Mouse (Mus musculus): Measurements from ENCODE around the gene Grin2a.

Gene Grin2a

DNA sequence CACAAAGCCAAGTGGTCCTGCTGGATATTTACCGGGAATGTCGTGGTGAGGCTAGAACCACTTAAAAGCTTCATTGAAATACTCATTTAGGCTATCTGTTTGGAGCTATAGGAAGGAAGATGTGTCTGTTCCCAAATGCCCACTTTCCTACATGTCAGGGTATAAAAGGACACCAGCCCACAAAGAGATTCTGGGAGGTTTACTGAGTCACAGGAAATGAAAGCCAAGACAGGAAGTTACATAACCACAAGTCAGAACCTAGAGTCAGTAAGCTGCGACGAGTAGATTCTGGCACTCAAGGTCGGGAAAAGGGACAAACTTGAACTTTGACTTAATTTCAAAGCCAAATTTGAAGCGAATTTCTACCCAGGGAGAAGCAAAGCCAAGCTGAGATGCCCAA, 30.9 kb downstream of the Grin2a start:
- no peak for DNase-seq (ENCODE audit: low spot score in 2 of 2)

DNA sequence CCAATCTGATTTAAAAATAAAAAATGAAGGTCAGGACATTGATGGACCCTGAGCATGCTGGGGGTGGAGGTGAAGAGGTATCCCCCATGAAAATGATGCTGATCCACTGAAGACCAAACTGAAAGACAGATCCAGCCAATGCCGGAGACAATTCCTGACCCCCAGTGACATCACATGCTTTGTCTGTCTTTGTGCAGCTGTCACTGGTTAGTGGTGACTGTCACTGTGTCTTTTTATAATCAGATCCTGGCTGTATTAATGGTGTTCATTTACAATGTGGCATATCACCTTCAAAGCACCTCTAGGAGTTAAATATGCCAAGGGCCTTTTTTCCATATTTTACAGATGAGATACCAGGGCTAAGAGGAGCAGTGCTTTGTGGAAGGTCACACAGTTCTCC, 32.9 kb downstream of the Grin2a start:
- DNase-seq (ENCODE audit: low spot score in 2 of 2): no peak

DNA sequence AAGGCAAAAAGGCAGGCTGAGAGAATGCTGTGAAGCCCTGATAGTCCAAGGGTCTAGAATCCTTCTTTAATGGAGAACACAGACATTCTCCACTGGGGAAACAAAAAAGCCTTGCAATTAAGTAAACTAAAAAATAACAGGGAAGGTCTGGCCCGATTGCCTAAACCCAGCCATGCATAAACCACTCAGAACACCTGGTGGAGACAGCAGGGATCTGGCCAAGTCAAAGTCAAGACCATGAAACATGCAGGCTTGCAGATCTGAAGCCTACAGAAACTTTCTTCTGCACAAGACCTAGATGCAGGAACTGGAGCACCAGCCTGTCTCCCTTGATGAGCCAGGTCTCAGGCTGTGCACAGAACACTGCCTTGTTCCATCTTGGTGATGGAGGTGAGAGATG, 36.0 kb downstream of the Grin2a start:
- DNase-seq (ENCODE audit: low spot score in 2 of 2): no peak

DNA sequence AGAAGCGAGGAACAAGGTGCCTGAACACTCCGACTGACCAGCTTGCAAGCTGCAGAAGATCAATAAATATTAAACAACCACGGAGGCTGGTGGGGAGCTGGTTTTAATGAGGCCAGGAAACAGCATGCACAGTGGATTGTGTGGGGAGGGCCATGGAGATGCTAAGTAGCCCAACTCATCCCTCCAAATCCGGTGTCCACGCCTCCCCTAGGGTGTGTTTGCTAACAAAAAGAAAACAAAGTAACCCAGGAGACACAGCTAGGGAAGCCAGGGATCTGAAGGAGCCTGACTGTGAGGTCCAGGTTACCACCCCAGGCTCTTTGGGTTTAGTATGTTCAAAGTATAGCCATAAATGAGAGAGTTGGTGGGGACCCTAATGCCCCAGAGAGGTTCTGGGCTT, 41.1 kb downstream of the Grin2a start:
- no peak for DNase-seq (ENCODE audit: low spot score in 2 of 2)

DNA sequence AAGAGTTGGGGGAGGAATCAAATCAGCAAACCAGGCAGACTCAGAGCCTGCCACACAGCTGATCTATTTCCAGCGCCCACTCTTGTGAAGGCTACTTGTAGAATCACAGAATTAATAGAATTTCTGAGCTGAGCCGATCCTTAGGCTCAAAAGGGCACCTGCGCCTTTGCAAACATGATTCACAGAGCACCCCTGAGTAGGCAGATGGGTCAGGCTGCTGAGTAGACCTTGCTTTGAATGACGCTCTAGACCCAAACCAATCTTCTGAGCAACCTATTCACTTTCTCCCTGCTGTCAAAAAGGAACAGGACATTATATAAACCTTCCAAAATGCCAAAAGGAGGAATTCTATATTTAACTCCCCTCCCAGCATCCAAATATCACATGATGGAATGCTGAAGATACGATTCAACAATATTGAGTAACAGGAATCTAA, 41.9 kb downstream of the Grin2a start:
- no peak for DNase-seq (ENCODE audit: low spot score in 2 of 2)

DNA sequence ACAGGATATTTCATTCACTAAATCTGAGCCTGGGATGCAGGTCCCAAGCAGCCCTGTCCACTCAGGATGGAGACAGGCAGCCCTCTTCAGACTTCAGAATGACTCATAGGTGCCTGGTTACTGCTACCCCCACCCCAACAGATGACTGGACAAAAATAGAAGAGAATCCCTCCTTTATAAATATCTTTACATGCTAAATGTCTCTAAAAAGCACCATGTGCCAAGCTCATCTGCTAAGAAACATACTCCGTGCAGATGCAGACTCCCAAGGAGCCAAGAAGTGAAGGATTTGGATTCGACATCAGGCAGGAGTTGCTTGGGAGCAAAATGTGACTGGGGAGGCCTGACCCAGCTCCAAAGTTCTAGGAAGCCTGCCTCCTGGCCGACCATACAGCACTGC, 46.1 kb downstream of the Grin2a start:
- no peak for DNase-seq (ENCODE audit: low spot score in 2 of 2)

DNA sequence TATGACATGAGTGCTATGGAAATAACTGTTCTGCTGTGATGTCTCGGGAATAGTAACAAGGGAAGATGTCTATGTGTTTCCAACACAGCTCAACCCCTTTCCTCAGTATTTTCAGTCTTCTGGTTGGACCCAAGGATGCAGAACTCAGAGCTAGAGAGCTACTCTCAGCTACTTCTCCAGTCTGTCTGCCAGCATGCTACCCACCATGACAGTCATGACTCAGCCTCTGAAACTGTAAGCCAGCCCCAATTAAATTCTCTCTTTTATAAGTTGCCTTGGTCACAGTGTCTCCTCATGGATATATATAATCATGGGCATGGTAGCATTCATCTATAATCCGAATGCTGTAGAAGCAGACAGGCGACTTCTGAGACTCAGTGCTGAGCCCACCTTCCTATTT, 47.9 kb downstream of the Grin2a start:
- no peak for DNase-seq (ENCODE audit: low spot score in 2 of 2)

DNA sequence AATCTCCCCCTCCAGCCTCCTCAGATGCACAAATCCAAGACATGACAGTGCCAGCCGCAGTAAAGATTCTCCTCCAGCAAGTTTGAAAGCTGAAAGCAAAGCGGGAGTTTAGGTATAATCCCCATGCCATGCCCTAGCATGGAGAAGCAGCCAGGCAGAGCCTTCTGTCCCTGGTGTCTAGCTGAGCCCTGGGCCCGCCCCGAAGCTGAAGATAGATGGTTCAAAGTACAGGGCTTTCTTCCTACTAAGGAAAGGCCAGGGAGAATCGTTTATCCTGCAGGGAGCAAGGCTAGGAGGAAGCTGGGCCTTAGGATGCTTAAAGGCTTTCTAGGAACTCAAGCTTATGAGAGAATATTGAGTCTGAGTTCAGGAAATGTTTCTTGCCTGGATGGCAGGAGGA, 50.5 kb downstream of the Grin2a start:
- no peak for DNase-seq (ENCODE audit: low spot score in 2 of 2)

DNA sequence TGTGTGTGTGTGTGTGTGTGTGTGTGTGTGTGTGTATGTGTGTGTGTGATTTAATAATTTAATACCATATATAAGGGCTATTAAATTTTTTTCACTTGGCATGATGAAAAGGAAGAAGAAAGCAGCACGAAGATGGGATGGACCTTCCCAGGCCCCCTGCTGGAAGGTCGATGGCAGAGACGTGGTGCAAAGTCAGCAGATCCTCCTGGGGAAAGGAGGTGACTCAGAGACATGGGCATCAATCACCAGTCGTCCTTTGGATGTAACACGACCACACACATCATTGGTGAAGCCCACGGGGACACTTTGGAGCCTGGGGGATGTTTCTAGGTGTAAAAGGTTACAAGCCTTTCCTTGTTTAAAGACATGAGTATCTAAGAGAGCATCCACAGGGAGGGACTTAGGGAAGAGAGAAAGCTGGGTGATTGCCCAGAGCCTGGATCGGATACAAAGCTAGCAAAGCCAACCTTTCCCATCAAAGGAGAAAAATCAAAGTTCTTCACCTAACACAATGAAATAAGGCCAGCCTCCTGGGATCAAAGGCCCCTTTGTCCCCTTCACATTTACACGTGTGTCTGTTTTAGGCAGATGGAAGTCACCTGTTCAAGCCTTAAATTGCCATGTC, 53.9 kb downstream of the Grin2a start:
- no peak for DNase-seq (ENCODE audit: low spot score in 2 of 2)

DNA sequence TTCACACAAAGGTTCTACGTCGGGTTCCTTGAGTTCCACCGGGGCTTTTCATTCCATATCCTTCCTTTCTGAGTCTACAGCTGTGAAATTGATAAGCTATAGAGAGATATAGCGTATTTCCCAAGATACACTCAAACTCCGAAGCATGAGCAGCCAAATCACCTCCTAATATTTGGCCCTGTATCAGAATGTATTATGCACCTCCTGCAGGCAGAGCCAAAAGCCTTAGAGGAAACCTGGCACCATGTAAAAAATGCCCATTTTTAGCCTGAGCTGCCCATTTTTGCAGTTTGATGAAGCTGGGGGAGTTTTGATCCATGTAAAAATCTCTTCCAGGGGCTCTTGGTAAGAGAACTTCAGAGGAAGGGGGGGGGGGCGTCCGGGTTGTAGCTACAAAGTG, 54.6 kb downstream of the Grin2a start:
- DNase-seq (ENCODE audit: low spot score in 2 of 2): no peak

DNA sequence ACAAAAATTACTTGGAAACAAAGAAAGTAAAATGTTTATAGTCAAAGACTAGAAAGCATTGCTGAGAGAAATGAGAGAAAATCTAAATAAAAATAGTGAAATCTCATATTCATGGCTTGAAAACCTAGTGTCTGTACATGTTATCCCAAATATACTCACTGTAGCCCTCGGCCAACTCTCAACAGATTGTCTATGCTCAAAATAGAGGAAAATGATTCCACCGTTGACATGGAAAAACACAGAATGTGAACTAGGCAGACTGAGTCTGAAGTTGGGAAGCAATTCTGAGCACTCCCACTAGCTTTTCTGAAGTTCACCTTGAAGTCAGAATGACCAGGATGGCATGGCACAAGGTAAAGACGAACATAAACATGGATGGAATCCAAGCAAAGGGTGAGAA, 84.7 kb downstream of the Grin2a start:
- no peak for DNase-seq (ENCODE audit: low spot score in 2 of 2)

DNA sequence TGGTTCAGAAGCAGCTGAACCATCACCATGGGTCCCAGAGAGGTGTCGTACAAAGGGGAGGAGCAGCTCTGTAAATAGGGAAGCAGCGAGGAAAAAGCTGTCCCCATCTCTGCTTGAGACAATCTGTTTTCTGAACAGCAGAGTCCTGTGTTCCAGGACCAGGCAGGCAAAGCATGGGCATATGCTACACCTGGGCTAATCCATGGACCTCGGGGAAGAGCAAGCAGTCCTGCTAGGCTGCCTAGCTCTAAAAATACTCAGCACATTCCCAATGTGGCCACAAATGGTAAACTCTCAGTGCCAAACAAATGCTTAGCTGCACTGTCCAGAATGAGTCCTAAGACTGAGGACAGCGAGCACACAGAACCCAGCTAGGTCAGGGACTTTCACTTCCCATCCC, 86.1 kb downstream of the Grin2a start:
- no peak for DNase-seq (ENCODE audit: low spot score in 2 of 2)

DNA sequence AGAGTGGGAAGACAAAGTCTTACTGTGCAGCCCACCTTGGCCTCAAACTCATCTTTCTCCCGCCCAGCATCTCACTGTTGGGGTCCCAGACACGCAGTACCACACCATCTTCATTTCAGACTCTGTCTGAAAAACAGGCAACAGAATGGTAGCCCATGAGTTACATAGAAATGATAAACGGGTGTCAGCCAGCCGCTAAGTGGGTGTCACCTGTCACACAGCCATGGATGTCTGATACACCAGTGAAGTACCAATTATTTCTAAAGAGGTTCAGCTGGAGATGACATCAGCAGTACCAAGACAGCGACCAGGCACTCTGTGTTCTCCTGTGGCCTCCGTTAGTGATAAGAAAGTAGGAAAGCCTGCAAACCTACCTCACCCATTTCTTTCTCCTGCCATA, 90.9 kb downstream of the Grin2a start:
- DNase-seq (ENCODE audit: low spot score in 2 of 2): no peak

DNA sequence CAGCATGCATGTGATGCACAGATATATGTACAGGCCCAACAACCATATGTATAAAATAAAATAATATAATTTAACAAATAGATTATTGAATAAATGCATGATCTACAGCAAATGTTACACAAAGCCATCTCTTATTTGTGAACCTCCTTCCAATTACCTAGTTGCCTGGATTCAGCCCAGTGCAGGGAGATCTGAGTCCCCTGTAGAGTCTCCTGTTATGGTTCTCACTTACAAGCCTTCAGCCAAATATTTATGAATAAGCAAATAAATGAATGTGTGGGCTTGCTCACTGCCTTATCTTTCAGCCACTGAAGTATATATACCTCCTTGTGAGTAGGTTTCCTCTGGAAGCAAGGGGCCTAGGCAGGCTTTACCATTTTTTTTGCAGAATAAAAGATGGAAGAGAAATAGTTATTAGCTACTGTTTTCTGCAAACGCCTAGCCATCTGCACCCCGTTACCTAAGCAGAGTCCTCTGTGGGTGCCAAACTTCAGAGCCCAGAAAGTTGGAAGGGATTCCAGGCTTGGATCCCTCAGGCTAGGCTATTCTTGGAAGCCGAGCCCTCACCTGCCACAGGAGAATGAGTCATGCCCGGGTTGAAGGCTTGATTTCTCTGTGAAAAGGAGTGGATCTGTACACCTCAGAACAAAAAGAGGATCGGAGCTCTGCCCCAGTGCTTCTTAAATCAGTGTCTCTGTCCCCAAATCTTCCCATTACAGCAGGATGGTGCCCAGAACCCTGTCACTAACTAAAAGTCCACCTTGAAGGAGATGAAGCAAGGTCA, 92.5 kb downstream of the Grin2a start:
- DNase-seq (ENCODE audit: low spot score in 2 of 2): no peak

DNA sequence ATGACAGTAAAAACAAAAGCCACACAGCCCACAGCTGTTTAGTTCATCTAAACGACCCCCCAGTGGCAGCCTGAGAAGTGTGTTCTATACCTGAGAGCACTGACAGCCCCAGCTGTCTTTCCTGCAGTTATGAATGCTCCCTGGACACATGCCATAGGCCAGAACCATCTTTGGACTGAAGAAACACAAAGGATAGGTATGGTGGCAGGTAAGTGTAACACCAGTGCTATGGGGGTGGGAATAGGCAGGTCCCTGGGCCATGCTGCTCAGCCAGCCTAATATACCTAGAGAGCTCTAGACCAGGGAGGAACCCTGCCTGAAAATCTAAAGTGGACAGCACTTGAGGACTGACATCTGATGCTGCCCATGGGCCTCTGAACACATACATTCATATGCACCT, 93.9 kb downstream of the Grin2a start:
- no peak for DNase-seq (ENCODE audit: low spot score in 2 of 2)

DNA sequence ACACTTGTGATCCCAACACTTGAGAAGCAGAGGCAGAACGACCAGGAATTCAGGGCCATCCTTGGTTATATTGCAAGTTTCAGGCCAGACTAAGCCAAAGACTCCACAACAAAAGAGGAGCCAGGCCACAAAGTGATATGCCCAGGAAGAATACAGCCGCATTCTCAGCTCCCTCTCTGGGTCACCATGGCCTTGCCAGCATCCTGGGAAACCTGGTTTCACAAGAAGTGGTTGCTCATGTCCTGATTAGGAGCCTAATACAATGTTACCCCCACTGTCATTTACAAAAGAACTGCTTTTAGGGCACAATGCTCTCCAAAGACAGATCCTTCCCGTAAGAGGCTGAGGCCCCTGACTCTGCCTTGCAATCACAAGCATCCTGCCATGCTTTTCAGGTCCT, 94.4 kb downstream of the Grin2a start:
- DNase-seq (ENCODE audit: low spot score in 2 of 2): no peak

DNA sequence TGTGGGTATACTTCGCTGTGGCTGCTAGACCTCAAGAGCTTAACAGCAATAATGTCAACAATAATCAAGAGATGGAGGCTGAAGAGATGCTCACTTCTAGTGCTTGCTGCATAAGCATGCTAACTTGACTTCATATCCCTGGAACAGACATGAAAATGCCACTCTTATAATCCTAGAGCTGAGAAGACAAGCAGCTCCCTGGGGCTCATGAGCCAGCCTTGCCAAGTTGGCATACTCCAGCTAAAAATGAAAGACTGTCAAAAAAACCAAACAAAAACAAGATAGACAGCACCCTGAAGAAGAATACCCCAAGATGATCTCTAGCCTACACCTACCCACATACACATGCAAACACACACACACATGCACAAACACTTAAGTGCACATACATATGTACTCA, 95.2 kb downstream of the Grin2a start:
- DNase-seq (ENCODE audit: low spot score in 2 of 2): no peak

DNA sequence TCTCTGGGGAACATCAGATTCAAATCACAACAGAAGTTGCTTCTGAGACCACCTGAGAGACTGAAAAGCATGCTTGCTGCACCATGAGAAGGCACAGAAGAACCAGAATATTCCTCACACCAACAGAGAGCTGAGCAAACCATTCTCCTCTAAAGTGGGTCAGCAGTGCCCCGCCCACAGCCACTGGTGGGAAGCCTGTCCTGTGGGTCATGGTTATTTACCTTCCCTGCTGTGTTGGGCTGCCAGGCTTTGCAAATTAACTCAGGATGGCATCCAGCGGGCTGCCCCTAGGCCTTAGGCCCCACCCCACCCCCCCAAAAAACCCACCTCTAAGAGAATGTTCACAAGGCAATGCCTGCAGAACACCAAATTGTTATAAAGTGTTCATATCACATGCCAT, 96.2 kb downstream of the Grin2a start:
- no peak for DNase-seq (ENCODE audit: low spot score in 2 of 2)

DNA sequence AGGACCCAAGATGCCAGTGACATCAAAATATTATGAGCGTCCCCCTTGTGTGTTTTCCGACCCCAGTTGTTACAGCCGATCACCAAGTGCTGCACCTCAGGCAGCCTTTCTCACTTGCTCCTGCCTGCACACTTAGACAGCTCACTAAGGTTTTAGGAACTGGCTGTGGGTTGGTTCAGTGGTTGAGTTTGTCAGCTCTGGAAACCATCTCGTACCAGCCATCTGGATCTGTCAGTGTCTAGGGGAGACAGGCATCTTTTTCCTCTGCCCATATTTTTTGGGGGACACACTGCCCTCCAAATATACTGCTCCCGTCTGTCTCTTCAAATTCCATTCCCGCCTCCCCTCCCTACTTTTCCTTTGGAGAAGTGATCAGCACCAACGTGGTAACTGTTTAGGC, 99.8 kb downstream of the Grin2a start:
- DNase-seq (ENCODE audit: low spot score in 2 of 2): no peak

DNA sequence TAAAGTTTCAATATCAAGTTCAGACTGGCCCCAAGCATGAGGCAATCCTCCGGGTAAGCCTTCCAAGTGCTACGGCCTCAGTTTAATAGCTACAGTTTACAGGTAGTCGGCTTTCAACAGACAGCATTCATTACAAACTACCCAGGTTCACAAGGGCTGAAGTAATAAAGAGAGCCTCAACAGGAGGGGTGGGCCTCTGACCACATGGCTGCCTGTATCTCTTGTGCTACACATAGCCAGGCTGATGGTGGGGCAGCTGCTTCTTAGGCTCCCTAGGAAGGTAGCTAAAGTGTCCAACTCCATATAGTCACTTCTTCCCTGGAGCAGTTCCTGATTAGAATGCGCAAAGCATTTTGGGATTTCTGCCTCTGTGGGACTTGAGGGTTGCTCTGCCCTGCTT, 109.2 kb downstream of the Grin2a start:
- DNase-seq (ENCODE audit: low spot score in 2 of 2): no peak

DNA sequence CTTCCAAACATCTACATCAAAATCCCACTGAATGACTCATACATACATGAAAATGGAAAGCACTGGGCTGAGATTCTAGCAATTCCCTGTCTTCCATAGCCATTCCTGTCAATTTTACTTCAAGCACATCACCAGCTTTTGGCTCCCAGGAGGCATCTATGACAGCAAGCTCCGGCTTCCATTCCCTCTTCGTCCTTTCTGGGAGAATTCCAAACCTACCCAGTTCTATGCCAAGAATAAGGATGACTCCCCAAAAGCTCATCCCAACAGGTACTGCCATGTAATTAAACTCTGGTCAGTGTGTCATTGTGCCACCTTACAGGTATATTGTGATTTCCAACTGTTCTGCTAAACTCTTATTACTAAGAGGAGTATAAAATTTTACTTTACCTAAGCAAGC, 111.2 kb downstream of the Grin2a start:
- DNase-seq (ENCODE audit: low spot score in 2 of 2): no peak

DNA sequence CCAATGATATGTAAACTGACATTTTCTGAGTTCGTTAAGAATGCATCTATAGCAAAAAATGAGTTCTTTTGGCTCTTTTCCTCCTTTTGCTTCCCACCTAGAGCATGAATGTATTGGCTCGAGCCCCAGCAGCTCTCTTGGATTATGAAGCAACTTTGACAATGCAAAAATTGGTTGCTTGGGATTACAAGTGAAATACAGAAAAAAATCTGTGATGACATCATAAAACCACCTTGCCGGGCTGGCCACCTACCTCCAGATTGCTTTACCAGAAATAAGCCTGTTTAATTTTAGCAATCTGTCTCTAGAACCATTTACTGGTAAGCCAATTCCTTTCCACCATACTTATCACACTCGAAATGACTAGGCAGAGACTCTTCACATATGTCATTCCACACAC, 112.9 kb downstream of the Grin2a start:
- DNase-seq (ENCODE audit: low spot score in 2 of 2): no peak

DNA sequence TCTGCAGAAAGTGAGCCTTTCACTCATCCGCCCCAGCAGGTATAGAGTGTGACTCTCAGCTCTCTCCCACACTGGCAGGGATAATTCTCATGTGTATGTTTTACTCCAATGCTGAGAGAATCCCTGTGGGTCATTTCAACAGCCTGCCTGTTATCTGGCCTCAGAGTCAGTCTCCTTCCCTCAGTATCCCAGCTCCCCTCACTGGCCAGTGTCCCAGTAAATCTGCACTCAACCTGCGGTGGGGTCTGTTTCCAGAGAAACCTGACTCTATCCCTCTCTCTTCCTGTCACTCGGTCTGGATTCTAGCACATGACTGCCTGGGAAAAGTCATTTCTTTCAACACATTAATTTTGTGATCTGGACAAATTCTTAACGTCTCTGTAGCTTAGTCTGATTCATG, 122.4 kb downstream of the Grin2a start:
- DNase-seq (ENCODE audit: low spot score in 2 of 2): no peak

DNA sequence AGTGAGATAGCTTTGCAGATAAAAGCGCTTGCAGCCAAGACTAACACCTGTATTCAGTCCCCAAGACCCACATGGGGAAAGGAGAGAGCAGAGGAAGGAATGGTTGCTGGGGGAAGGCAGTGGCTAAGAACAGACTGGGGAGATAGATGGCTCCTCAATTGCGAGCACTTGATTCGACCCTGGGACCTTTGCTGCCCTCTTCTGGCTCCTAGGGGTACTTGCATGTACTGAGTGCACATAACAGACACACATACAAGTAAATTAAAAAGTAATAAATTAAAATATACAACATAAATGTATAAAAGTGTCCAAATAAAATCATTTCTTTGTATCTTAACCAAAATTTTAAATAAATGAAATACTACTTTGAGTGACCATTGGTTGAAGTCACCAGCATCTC, 129.7 kb downstream of the Grin2a start:
- DNase-seq (ENCODE audit: low spot score in 2 of 2): no peak
